Mouse (Mus musculus): ENCODE data around the gene Tle6.

- no peak for TF ChIP-seq MAFK (IDR thresholded peaks at IDR 0.05; ENCODE audit: insufficient read depth, low read depth, low read length)
- no peak for TF ChIP-seq ZC3H11A (IDR thresholded peaks at IDR 0.05; ENCODE audit: borderline replicate concordance, low read depth, low read length)
Observed at GRCm38 (mm10) chr10:81557491-81557890, 43.4 kb downstream of the Tle6 start.
